Mouse (Mus musculus) myocyte (in vitro differentiated cells): Measurements from ENCODE around the gene Hagh. TPM values are rescaled to one million over a fixed set of nuclear protein-coding genes. Genes with fewer than 3 reads are reported as not detected.

Source experiments
- H3K27me3 ChIP-seq: one replicate; pipeline ENCODE4 v1.6.1; 2011; ENCODE audit not compliant: control insufficient read depth, insufficient read depth, insufficient read length
- H3K36me3 ChIP-seq: one replicate; pipeline ENCODE4 v1.6.1; 2011; ENCODE audit not compliant: control insufficient read depth, insufficient read depth
- H3K4me2 ChIP-seq: one replicate; pipeline ENCODE4 v1.6.1; 2011; ENCODE audit warnings: low read depth, control low read depth
- H3K4me3 ChIP-seq: one replicate; pipeline ENCODE4 v1.5.1; 2011; ENCODE audit warnings: mild to moderate bottlenecking, control low read depth, moderate library complexity
- H3K79me2 ChIP-seq: one replicate; pipeline ENCODE4 v1.6.1; 2011; ENCODE audit not compliant: control insufficient read depth, insufficient read depth
- H3ac ChIP-seq: one replicate; pipeline ENCODE4 v1.6.1; 2011; ENCODE audit not compliant: control insufficient read depth, insufficient read length
- CEBPB ChIP-seq: IDR thresholded peaks from 2 replicates; pipeline ENCODE4 v1.6.1; 2011; ENCODE audit warnings: mild to moderate bottlenecking, moderate library complexity; ENCODE audit not compliant: poor library complexity, insufficient read depth, severe bottlenecking
- E2F4 ChIP-seq: IDR thresholded peaks from one replicate; pipeline ENCODE4 v1.6.1; 2011; ENCODE audit warnings: mild to moderate bottlenecking, control low read depth, moderate library complexity; ENCODE audit not compliant: insufficient read depth
- MAX ChIP-seq: IDR thresholded peaks from one replicate; pipeline ENCODE4 v1.6.1; 2011; ENCODE audit warnings: low read depth, mild to moderate bottlenecking, control low read depth
- MYOD1 ChIP-seq, 3 experiments: IDR thresholded peaks; one replicate each; pipeline ENCODE4 v1.6.1; 2011; ENCODE audit warnings: control low read depth in 2 of 3, low read depth in 2 of 3, mild to moderate bottlenecking in 2 of 3, moderate library complexity in 1 of 3; ENCODE audit not compliant: insufficient read length in 2 of 3, control insufficient read depth in 1 of 3
- MYOG ChIP-seq, 3 experiments: IDR thresholded peaks; one replicate each; pipeline ENCODE4 v1.6.1; 2011; ENCODE audit warnings: control low read depth in 2 of 3, low read depth in 2 of 3, mild to moderate bottlenecking in 2 of 3; ENCODE audit not compliant: insufficient read length in 2 of 3, control insufficient read depth in 1 of 3, insufficient read depth in 1 of 3
- POLR2A ChIP-seq: IDR thresholded peaks from one replicate; pipeline ENCODE4 v1.6.1; 2011; ENCODE audit warnings: low read depth, mild to moderate bottlenecking, control low read depth, moderate library complexity; ENCODE audit not compliant: insufficient read length
- POLR2AphosphoS2 ChIP-seq: IDR thresholded peaks from one replicate; pipeline ENCODE4 v1.6.1; 2011; ENCODE audit warnings: low read depth, control low read depth; ENCODE audit not compliant: insufficient read length
- REST ChIP-seq: IDR thresholded peaks from one replicate; pipeline ENCODE4 v1.6.1; 2011; ENCODE audit warnings: mild to moderate bottlenecking, control low read depth, moderate library complexity; ENCODE audit not compliant: insufficient read depth, insufficient read length
- SRF ChIP-seq: IDR thresholded peaks from one replicate; pipeline ENCODE4 v1.6.1; 2011; ENCODE audit warnings: low read depth; ENCODE audit not compliant: control insufficient read depth, insufficient read length
- TCF12 ChIP-seq: IDR thresholded peaks from one replicate; pipeline ENCODE4 v1.6.1; 2011; ENCODE audit warnings: mild to moderate bottlenecking, control low read depth; ENCODE audit not compliant: poor library complexity, insufficient read depth, severe bottlenecking
- TCF3 ChIP-seq: IDR thresholded peaks from one replicate; pipeline ENCODE4 v1.6.1; 2011; ENCODE audit warnings: low read depth, control low read depth; ENCODE audit not compliant: insufficient read length
- USF1 ChIP-seq: IDR thresholded peaks from one replicate; pipeline ENCODE4 v1.6.1; 2011; ENCODE audit warnings: low read depth, mild to moderate bottlenecking, control low read depth, moderate library complexity
- polyA plus RNA-seq: library from polyadenylated mRNA; unstranded; fragments of >200 nt; fragmentation: generic; extraction: Trizol; gene quantifications from one replicate; pipeline ENCODE4 v1.2.1, GENCODE M21; 2012; ENCODE audit warnings: missing spikeins

Hagh gene
- polyA plus RNA-seq, 1 experiment = 58.3 TPM

- Histone ChIP-seq H3K27me3 (peaks cover 4% of the 10 kb centered on the region), H3K36me3 (no peaks in the 10 kb centered on the region), H3ac (no peak overlapping the region), H3K79me2 (no peaks in the 10 kb centered on the region), H3K4me2 (peak overlapping the region; percentile 45), H3K4me3 (no peak overlapping the region)
- TF ChIP-seq MYOG (IDR thresholded peaks at IDR 0.05; ENCODE audit: control insufficient read depth in 1 of 3, insufficient read depth in 1 of 3, insufficient read length in 2 of 3, low read depth in 2 of 3) (no peak), USF1 (no peak), E2F4 (no peak), REST (no peak), TCF12 (no peak), POLR2A (no peak), CEBPB (no peak)
These were observed 22.4 kb upstream of the Hagh start for GRCm38 (mm10) chr17:24817503-24817902.

GRCm38 (mm10) chr17:24818172-24818571, 21.8 kb upstream of the Hagh start:
- Histone ChIP-seq H3ac (no peak overlapping the region), H3K27me3 (peaks cover 4% of the 10 kb centered on the region), H3K4me2 (peak overlapping the region; percentile 45), H3K4me3 (no peak overlapping the region), H3K36me3 (no peaks in the 10 kb centered on the region), H3K79me2 (no peaks in the 10 kb centered on the region)
- TF ChIP-seq MAX = no peak

- Histone ChIP-seq H3K36me3 (no peaks in the 10 kb centered on the region), H3K4me2 (no peak overlapping the region), H3K79me2 (no peaks in the 10 kb centered on the region), H3K27me3 (peaks cover 9% of the 10 kb centered on the region), H3K4me3 (no peak overlapping the region), H3ac (no peak overlapping the region)
- TF ChIP-seq TCF12 = no peak
- no peak for TF ChIP-seq CEBPB
- no peak for TF ChIP-seq SRF
- TF ChIP-seq POLR2A = no peak
- TF ChIP-seq TCF3 = no peak
- TF ChIP-seq MYOG (IDR thresholded peaks at IDR 0.05; ENCODE audit: control insufficient read depth in 1 of 3, insufficient read depth in 1 of 3, insufficient read length in 2 of 3, low read depth in 2 of 3) = no peak
- TF ChIP-seq USF1 = no peak
These were observed 20.5 kb upstream of the Hagh start for GRCm38 (mm10) chr17:24819469-24819868.

- Histone ChIP-seq H3K4me3 (no peak overlapping the region), H3K4me2 (no peak overlapping the region), H3K27me3 (peaks cover 12% of the 10 kb centered on the region), H3K36me3 (no peaks in the 10 kb centered on the region), H3ac (no peak overlapping the region), H3K79me2 (no peaks in the 10 kb centered on the region)
- TF ChIP-seq TCF12 (no peak), MYOD1 (IDR thresholded peaks at IDR 0.05; ENCODE audit: control insufficient read depth in 1 of 3, insufficient read length in 2 of 3, low read depth in 2 of 3) (no peak), MAX (no peak), MYOG (IDR thresholded peaks at IDR 0.05; ENCODE audit: control insufficient read depth in 1 of 3, insufficient read depth in 1 of 3, insufficient read length in 2 of 3, low read depth in 2 of 3) (no peak), USF1 (no peak), TCF3 (no peak), CEBPB (no peak), E2F4 (no peak), POLR2A (no peak), REST (no peak), SRF (no peak), POLR2AphosphoS2 (no peak)
These were observed 18.3 kb upstream of the Hagh start for GRCm38 (mm10) chr17:24821351-24822280.

GRCm38 (mm10) chr17:24840341-24840740, 398 bp downstream of the Hagh start:
- Histone ChIP-seq H3K27me3 (peaks cover 5% of the 10 kb centered on the region), H3K36me3 (no peaks in the 10 kb centered on the region), H3K79me2 (no peaks in the 10 kb centered on the region), H3K4me3 (no peak overlapping the region), H3K4me2 (no peak overlapping the region), H3ac (no peak overlapping the region)
- TF ChIP-seq REST (no peak), POLR2AphosphoS2 (no peak), POLR2A (no peak), SRF (no peak), MYOG (IDR thresholded peaks at IDR 0.05; ENCODE audit: control insufficient read depth in 1 of 3, insufficient read depth in 1 of 3, insufficient read length in 2 of 3, low read depth in 2 of 3) (no peak), MAX (no peak), USF1 (no peak), E2F4 (no peak), TCF3 (no peak), TCF12 (no peak), MYOD1 (IDR thresholded peaks at IDR 0.05; ENCODE audit: control insufficient read depth in 1 of 3, insufficient read length in 2 of 3, low read depth in 2 of 3) (no peak), CEBPB (no peak)
